Mouse (Mus musculus) hindbrain, embryonic 15.5 days (tissue): ENCODE results near the gene Pld1. TPM values are rescaled to one million over a fixed set of nuclear protein-coding genes. Genes with fewer than 3 reads are reported as not detected.

Experiments
- ATAC-seq: fragments of 200-750 bp; cut with Nextera tagmentation; 2 replicates; pipeline ENCODE4 v1.8.0; 2017; ENCODE audit warnings: low read depth, moderate number of reproducible peaks, moderate TSS enrichment; ENCODE audit not compliant: low FRiP score
- H3K27ac ChIP-seq: fragments of 300-500 bp; sonication (generic); replicated peaks from 2 replicates; pipeline ENCODE4 v1.5.1; 2015; ENCODE audit warnings: mild to moderate bottlenecking, inconsistent platforms
- H3K27me3 ChIP-seq: fragments of 300-500 bp; sonication (generic); 2 replicates; pipeline ENCODE4 v1.6.1; 2015; ENCODE audit warnings: control low read depth, inconsistent platforms
- H3K36me3 ChIP-seq: fragments of 300-500 bp; sonication (generic); 2 replicates; pipeline ENCODE4 v1.6.1; 2015; ENCODE audit warnings: control low read depth, inconsistent platforms
- H3K4me1 ChIP-seq: fragments of 300-500 bp; sonication (generic); replicated peaks from 2 replicates; pipeline ENCODE4 v1.6.1; 2015; ENCODE audit warnings: control low read depth, inconsistent platforms
- H3K4me2 ChIP-seq: fragments of 300-500 bp; sonication (generic); 2 replicates; pipeline ENCODE4 v1.6.1; 2015; ENCODE audit warnings: moderate library complexity, mild to moderate bottlenecking, inconsistent platforms
- H3K4me3 ChIP-seq: fragments of 300-500 bp; sonication (generic); 2 replicates; pipeline ENCODE4 v1.5.1; 2015; ENCODE audit warnings: mild to moderate bottlenecking, inconsistent platforms
- H3K9ac ChIP-seq: fragments of 300-500 bp; sonication (generic); 2 replicates; pipeline ENCODE4 v1.6.1; 2015; ENCODE audit warnings: inconsistent platforms
- H3K9me3 ChIP-seq: fragments of 300-500 bp; sonication (generic); 2 replicates; pipeline ENCODE4 v1.6.1; 2016; ENCODE audit warnings: control low read depth, inconsistent platforms
- WGBS: fragments of 180-500 bp; shearing (Covaris S2); methylation state at CpG from one replicate; pipeline ENCODE4 v1.1.7; 2015; 5-methylcytosine and 5-hydroxymethylcytosine counted together
- polyA plus RNA-seq: library from polyadenylated mRNA; unstranded; fragments of >200 nt; fragmentation: Nextera tagmentation; extraction: Ambion mirVana; gene quantifications from 2 replicates; pipeline ENCODE4 v1.2.1, GENCODE M21; 2015

The Pld1 gene
- polyA plus RNA-seq, 1 experiment from 2014 or later, result 5.5 TPM

DNA sequence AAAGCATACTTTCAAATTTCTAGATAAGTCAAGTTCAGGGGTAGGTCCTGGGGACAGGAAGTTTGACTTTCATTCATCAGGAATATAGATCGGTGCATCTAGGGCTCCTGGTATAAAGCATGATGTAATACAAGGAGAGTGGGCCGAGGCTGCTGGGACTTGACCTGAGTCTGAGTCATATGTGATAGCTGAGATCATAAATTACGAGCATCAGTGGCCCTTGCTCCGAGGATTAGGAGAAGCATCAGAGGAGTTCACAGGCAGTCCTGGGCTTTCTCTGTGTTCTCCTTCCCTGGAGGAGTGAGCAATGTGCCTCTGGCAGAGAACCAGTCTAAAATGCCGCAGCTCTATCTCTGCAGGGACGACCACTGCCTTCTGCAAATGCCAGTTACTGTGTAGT lies 239.8 kb downstream of the Pld1 start:
- 81% methylated on average over 6 of the region's 6 CpGs for WGBS
- Histone ChIP-seq H3K27ac (no peak overlapping the region), H3K27me3 (no peaks in the 10 kb centered on the region), H3K4me2 (no peak overlapping the region), H3K36me3 (no peaks in the 10 kb centered on the region), H3K4me1 (peaks cover 16% of the 10 kb centered on the region), H3K9ac (no peak overlapping the region), H3K9me3 (no peaks in the 10 kb centered on the region), H3K4me3 (no peak overlapping the region)
- no peak for ATAC-seq

Other genes with a start within 250 kb of the Pld1 start
- gene Fndc3b, start 227.4 kb upstream of the Pld1 start, polyA plus RNA-seq, result 7.5 and 8.5 TPM in 2 replicates
- not detected in 2 replicates for gene Tmem212, start 42.3 kb upstream of the Pld1 start, polyA plus RNA-seq